Mouse (Mus musculus): ENCODE results near the gene Il17c.

Il17c gene

DNA sequence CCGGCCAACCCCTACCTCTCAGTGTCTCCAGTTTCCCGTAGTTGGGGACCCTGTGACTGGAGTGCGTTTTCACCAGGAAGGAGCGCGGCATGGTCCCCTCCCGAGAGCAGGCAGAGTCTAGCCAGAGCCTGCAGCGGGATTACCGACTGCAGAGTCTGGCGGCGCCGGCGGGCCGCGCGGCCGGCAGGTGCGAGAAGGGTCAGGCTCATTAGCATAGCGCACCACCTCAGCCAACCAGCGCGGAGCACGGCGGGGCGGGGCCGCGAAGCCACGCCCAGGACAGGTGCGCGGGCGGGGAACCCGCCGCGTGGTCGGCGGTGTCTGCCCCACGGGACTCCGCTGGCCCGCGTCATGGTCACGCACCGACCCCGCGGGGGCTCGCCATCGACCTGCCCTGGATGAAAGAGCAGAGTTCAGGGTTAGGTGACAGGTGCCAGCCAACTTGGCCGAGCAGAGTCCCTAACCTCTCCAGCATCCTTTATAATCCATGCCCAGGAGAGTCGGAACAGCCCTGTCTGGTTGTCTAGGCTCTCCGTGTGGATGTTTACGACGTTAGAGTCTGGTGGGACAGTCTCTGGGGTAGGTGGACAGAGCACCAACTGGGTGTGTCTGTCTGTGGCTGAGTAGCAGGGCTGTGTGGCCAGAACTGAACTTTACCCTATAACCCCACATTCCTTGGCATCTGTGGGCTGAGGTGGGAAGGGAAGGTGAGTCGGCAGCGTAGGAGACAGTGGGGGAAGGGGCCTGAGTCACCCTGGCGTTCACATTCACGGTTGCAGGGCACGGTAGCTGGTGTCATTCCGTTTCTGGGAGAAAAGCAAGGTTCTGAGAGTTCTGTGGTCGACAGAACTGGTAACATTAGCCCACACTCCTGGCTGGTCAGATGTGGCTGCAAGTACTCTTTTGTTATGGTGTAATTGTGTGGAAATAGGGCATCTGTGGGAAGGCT is 39.0 kb downstream of the Il17c start, which contains the start of gene Snai3:
Snai3 (minus strand) TSS at position 210 of the 949 bp plus-strand sequence.
- peak; percentile 87 for DNase-seq

- peak; percentile 44 for DNase-seq
These were observed 39.8 kb downstream of the Il17c start for GRCm38 (mm10) chr8:122461473-122462148.

- no peak for DNase-seq
These were observed 40.7 kb downstream of the Il17c start for GRCm38 (mm10) chr8:122462510-122462909.

DNA sequence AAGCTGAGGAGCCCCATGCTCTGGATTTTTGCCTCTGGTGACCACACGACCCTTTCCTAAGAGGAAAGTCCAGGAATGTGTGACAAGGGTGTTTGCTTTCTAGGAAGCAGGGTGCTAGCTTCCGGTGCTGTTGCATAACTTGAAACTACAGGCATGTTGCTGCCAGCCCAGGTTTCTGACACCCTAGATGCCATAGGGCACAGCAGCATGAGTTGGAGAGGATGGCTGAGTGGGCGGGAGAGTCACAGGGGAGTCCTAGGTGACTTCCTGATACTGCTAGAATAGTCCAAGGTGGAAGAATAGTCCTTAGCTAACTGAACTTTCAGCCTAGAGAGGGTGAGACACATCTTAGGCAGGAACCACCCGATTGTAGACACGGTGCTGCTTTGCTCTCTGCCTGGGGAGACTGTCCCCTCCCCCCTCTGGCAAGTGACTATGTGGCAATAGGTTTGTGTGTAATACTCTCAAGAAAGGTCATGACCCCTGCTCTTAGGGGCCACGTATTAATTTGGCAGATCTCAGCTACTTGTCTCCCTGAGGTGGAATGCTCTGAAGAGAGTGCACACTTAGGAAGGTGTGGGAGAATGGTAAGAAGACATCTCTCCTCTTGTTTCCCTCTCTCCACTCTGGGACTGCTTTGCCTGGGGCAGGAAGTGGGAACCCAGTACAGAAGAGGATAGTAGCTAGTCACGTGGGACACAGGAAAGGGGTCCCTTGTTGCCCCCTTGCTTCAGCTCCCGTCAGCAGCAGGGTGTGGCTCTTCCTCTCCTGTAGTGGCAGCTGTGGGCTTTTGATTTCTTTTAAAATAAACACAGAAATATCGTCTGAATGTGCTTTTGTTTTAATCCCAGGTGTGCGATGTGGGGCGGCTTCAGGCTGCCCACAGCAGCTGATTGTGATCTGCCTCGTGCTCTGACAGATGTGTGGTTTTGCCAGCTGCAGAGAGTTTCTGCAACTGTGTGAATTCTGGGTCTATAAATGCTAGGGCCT is 42.1 kb downstream of the Il17c start:
- DNase-seq, result peak; percentile 68

GRCm38 (mm10) chr8:122464985-122465384 is 43.2 kb downstream of the Il17c start:
- peak; percentile 38 for DNase-seq

GRCm38 (mm10) chr8:122467816-122468215 is 46.0 kb downstream of the Il17c start:
- peak; percentile 76 for DNase-seq

DNA sequence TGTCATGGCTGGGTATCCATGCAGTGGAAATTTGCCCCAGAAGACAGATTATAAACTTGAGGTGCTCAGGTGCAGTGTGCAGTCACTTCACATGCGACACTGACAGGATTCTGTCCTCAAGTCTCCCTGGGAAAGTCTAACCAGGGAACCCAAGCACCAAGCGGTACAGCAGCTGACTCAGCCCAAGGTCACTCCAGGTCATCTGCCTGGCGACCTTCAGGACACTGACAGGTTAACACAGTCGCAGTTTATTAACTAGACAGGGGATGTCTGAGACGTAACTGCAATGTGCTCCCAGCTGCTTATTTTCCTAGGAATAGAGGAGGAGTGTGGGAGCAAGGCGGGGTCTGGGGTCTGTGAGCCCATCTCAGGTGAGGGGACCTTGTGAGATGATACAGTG is 47.6 kb downstream of the Il17c start:
- no peak for DNase-seq

DNA sequence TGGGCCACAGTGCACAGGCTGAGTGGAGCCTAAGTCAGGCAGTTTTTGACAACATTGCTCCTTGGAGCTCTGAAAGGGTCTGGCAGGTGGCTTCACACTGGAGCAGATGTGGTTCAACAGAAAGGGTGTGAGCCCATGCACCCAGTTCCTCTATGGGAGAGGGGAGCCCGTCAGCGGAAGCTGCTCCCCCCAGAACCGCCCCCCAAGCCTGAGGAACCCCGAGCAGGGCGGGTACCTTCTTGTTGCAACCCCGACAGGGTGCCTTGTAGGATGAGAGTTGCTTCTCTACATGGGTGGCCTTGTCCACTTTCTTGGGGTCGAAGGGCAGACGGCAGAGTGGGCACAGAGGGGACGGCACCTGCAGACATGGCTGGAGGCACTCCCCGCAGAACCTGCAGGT is 48.1 kb downstream of the Il17c start:
- DNase-seq, result peak; percentile 88

DNA sequence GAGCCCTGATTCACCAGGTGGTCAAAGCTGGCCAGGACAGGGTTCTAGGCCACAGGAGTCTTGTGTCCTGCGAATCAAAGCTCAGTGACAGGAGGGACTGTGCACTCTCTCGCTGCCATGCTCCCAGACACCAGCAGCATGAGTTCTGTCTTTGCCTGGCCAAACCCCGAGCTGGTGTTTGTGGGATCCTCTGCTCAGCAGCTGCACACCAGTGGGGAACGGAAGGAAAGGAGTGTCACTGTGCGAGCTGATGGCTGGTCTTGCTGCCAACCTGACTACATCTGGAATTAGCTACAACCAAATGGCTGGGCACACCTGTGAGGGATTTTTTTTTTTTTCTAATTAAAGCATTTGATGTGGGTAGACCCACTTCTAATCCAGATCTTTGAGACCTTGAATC is 48.9 kb downstream of the Il17c start:
- peak; percentile 76 for DNase-seq
